Mouse (Mus musculus) Patski (cell line): Measurements from ENCODE around the gene Cpsf6. TPM values are rescaled to one million over a fixed set of nuclear protein-coding genes. Genes with fewer than 3 reads are reported as not detected.

ENCODE experiments used
- ATAC-seq: fragments of 100-300 bp; one replicate; pipeline ENCODE4 v1.8.0; 2021
- CTCF ChIA-PET: fragments of 350-600 bp; sonication (Branson Sonifier 250); formaldehyde crosslinking; loops from one replicate; lab custom pipeline; 2022; ENCODE audit warnings: inconsistent platforms; lab: Charles Lee
- POLR2A ChIA-PET: fragments of 350-600 bp; sonication (Branson Sonifier 250); formaldehyde crosslinking; loops from one replicate; lab custom pipeline; 2022; ENCODE audit warnings: antibody characterized with exemption, inconsistent platforms; lab: Charles Lee
- DNase-seq: peaks from one replicate; pipeline ENCODE4 v3.0.0-alpha.2; 2011; ENCODE audit warnings: low read depth, low spot score
- H3K27me3 ChIP-seq: fragments of 371-371 bp; one replicate; pipeline ENCODE4 v1.5.1; 2021
- CTCF ChIP-seq: fragments of 100-300 bp; IDR thresholded peaks from one replicate; pipeline ENCODE4 v1.5.1; 2021
- in situ Hi-C: fragments of 300-500 bp; cut with MboI; formaldehyde crosslinking; loops from 3 replicates; pipeline ENCODE4 v1.11.1; 2018; ENCODE audit warnings: low pct_unique_long_range_greater_than_20kb, mixed read lengths
- polyA plus RNA-seq: library from polyadenylated mRNA; unstranded; gene quantifications from one replicate; pipeline ENCODE4 v1.2.3, GENCODE M21; 2021

The Cpsf6 gene
- polyA plus RNA-seq, 1 experiment from 2014 or later = 75.0 TPM

GRCm38 (mm10) chr10:117405526-117406282 is 25.9 kb upstream of the Cpsf6 start:
- CTCF ChIA-PET = no interaction called here
- ATAC-seq = no peak

DNA sequence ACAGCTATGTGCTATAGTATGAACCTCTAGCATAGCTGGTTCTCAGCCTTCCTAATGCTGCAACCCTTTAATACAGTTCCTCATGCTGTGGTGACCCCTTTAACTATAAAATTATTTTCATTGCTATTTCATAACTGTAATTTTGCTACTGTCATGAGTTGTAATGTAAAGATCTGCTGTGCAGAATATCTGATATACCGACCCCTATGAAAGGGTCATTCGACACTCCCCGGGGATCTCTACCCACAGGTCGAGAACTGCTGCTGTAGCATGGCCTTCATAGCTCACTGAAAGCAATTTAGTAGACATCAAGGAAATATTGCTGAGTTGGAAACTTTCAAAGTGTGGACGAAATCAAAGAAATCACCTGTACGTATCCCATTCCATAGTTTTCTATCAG is 24.6 kb upstream of the Cpsf6 start:
- ATAC-seq (no peak), DNase-seq (no peak)
- in situ Hi-C loops = no loop called here
- CTCF ChIA-PET = no interaction called here
- TF ChIP-seq CTCF = no peak
- peaks cover 16% of the 10 kb centered on the region for H3K27me3 ChIP-seq
- POLR2A ChIA-PET = no interaction called here

More at GRCm38 (mm10) chr10:117405526-117406282, 25.9 kb upstream of the Cpsf6 start:
- TF ChIP-seq CTCF = no peak
- POLR2A ChIA-PET = no interaction called here
- DNase-seq = no peak
- in situ Hi-C loops = no loop called here
- peaks cover 13% of the 10 kb centered on the region for H3K27me3 ChIP-seq

DNA sequence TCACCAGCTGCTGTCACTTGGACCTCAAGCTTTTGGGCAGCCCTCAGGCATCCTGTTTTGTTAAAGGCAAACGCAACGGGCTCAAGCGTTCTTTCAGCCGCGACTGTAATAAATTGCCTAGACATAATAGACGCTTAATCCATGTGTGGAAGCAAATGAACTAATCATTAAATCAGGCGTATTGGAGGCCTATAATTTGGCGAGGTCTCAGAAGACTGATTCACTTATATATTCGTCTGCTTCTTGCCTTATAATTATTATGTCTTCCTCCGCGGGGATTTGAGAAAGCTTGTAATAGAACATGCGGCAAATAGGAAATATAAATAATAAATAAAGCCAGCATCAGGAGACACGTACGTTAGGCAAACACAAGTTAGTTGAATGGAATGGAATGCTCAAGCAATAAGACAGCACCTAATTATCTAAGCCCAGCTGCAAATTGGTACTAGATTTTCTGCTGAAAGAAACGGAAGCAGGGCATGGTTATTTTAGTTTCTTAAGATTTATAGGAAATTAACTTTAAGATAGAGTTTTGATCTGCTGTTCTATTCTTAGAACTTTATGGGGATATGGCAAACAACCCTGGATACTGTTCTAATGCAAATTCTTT is 23.6 kb upstream of the Cpsf6 start:
- in situ Hi-C loops = no loop called here

DNA sequence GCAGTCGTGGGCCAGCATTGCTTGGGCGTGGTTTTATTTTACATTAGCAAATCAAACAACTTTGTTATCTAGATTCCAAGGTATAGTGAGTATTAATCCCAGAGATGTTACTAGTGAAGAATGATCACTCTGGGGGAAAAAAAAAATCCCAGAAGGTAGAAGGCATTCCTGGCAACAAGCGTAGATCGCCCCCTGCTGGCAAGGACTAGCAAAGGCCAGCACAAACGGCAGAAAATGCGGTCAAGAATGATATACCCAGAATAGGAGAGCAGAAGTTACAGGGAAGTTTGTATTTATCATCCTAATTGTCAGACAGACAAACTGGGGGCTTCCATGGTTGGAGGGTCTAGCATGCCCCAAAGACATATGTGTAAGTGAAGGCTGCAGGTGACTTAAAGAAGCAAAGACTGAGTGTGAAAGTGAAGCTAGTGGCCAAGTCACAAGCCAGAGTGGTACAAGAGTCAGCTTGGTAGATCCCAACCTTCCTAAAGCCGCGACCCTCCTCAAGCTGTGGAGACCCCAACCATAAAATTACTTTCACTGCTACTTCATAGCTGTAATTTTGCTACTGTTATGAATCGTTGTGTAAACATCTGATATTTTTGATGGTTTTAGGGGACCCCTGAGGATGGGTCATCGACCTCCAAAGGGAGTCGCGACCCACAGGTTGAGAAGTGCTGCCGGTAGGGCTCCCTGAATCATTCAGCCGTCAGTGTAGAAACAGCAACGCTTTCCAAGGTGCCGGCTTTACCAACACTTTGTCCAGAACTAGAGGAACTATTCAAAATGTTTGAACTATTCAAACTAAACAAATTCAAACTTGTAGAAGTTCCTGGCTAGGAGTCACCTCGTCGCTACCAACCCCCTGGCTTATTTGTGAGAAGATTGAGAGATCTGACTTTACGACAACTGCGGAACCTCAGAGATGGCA is 22.9 kb upstream of the Cpsf6 start:
- H3K27me3 ChIP-seq = peaks cover 16% of the 10 kb centered on the region
- ChIA-PET POLR2A (interaction anchor here (0.6 kb wide), 1 partner anchor 13 kb away, joined by 3 read pairs; no protein-coding TSS in a partner anchor), CTCF (interaction anchor here (1.4 kb wide), 1 partner anchor 31 kb away, joined by 4 read pairs; no protein-coding TSS in a partner anchor)
- DNase-seq (no peak), ATAC-seq (no peak)
- in situ Hi-C loops = no loop called here
- TF ChIP-seq CTCF = peak; percentile 75

More for the DNA sequence above, 23.6 kb upstream of the Cpsf6 start:
- DNase-seq (no peak), ATAC-seq (no peak)
- H3K27me3 ChIP-seq = peaks cover 16% of the 10 kb centered on the region
- ChIA-PET CTCF (no interaction called here), POLR2A (interaction anchor here (0.6 kb wide), 1 partner anchor 12 kb away, joined by 3 read pairs; no protein-coding TSS in a partner anchor)
- no peak for TF ChIP-seq CTCF

- peaks cover 16% of the 10 kb centered on the region for H3K27me3 ChIP-seq
- ATAC-seq = no peak
- peak; percentile 10 for TF ChIP-seq CTCF
- in situ Hi-C loops = no loop called here
- no peak for DNase-seq
- ChIA-PET POLR2A (no interaction called here), CTCF (interaction anchor here (1.4 kb wide), 1 partner anchor 32 kb away, joined by 4 read pairs; no protein-coding TSS in a partner anchor)
Observed at GRCm38 (mm10) chr10:117401364-117401763, 21.5 kb upstream of the Cpsf6 start.

DNA sequence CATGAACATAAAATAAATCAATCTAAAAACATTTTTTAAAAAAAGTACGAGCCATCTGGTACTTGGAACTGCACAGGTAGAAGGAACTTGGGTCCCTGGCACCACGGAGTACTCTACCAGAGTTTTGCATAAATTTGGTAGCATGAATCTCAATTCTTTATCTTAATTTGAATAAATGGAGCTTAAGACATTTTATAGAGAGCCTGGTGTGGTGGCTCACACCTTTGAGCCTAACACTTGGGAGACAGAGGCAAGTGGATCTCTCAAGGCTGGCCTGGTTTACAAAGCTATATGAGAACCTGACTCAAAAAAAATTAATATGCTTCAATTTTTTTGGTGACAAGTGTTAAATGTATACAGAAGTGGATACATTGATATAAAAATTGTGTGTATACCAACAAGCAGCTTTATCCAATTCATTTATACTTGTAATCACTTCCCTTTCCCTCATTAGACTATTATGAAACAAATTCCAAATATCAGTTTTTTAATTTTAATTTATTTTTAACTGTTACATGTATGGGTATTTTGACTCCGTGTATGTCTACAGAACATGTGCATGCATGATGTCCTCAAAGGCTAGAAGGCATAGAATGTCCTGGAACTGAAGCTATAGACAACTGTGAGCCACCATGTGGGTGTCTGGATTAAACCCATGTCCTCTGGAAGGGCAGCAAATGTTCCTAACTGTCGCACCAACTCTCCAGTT is 20.6 kb upstream of the Cpsf6 start:
- ChIA-PET POLR2A (no interaction called here), CTCF (no interaction called here)
- ATAC-seq (no peak), DNase-seq (no peak)
- peaks cover 16% of the 10 kb centered on the region for H3K27me3 ChIP-seq
- in situ Hi-C loops = no loop called here
- TF ChIP-seq CTCF = no peak

DNA sequence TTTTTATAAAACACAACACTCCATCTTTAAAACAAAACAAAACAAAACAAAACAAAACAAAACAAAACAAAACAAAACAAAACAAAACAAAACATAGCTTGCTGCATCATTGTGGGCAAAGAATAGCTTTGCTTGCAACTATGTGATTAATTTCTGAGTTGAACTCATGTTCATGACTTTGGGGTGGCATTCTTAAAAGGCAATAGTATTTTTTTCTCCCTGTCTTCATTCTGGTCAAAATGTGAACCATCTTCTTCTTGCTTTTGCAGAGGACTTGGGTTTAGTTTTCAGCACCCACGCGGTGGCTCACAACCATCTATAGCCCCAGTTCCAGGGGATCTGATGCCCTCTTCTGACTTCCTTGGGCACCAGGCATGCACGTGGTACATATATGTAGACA is 20.0 kb upstream of the Cpsf6 start:
- DNase-seq = no peak
- ChIA-PET CTCF (no interaction called here), POLR2A (no interaction called here)
- peaks cover 16% of the 10 kb centered on the region for H3K27me3 ChIP-seq
- TF ChIP-seq CTCF = no peak
- in situ Hi-C loops = no loop called here
- ATAC-seq = no peak

DNA sequence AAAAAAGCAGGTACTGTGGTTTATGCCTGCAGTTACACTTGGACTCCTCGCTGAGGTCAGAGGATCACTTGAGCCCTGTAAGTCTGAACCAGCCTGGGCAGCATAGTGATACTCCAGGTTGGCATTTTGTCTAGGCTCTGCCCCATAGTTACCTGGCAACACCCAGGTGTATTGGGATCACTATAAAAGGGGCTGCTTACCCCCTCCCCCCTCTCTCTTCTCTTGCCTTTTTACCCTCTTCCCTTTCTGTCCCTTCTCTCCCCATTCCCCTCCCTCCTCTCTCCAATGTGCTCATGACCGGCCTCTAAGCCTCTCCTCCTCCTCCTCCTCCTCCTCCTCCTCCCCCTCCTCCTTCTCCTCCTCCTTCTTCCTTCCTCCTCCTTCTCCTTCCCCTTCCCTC is 19.4 kb upstream of the Cpsf6 start:
- DNase-seq (no peak), ATAC-seq (no peak)
- ChIA-PET POLR2A (no interaction called here), CTCF (no interaction called here)
- TF ChIP-seq CTCF = no peak
- H3K27me3 ChIP-seq = peaks cover 16% of the 10 kb centered on the region
- in situ Hi-C loops = no loop called here

DNA sequence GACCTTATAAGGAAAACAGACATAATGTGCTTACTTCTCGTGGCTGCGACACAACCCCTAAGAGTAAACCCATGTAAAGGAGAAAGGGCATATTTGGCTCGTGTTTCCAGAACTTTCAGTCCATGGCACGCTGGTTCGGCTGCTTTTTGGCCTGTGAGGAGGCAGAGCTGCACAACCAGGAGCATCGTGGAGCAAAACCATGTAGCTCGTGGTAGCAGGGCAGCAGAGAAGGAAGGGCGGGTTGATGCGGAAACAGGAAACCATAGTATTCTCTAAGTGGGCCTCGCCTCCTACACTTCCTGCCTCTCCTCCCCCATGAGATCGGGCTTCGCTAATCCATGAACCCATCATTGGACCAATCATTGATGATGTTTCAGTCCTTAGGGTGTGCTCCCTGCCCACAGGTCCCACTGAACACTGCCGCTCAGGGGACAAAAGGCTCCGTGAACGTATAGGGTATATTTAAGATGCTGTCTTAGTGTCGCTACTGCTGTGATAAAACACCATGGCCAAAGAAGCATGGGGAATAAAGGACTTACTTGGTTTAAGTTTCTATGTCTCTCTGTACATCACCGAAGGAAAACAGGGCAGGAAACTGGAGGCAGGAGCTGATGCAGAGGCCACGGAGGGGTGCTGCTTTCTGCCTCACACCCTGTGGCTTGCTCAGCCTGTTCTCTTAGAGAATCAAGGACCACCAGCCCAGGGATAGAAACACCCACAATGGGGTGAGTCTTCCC is 18.4 kb upstream of the Cpsf6 start:
- H3K27me3 ChIP-seq = peaks cover 11% of the 10 kb centered on the region
- POLR2A ChIA-PET = no interaction called here
- CTCF ChIA-PET = interaction anchor here (1.0 kb wide), 1 partner anchor 14 kb away, joined by 3 read pairs; no protein-coding TSS in a partner anchor
- no peak for TF ChIP-seq CTCF
- ATAC-seq (no peak), DNase-seq (no peak)
- in situ Hi-C loops = no loop called here
